Mouse (Mus musculus) adrenal gland, adult 18-20 months (tissue): Measurements from ENCODE around the gene Fam208a. TPM values are rescaled to one million over a fixed set of nuclear protein-coding genes. Genes with fewer than 3 reads are reported as not detected.

Source experiments
- DNase-seq, 2 experiments: peaks; one replicate each; pipeline ENCODE4 v3.0.0; 2021 to 2022; ENCODE audit warnings: low spot score in 2 of 2
- long read RNA-seq, 2 experiments: library from polyadenylated mRNA; stranded (forward); transcript quantifications; one replicate each; pipeline ENCODE4 v2.0.0; 2021
- total RNA-seq, 2 experiments: library from RNA; stranded (reverse); gene quantifications; 1 replicate in 1 of 2; 2 replicates in 1 of 2; pipeline ENCODE4 v1.2.3; 2021

Gene Fam208a
- 10 to 100 TPM; 16.8 to 17.1 TPM for total RNA-seq
- long read RNA-seq, experiment 1, partial matches to known transcripts = 2 of 3 reads
- long read RNA-seq, experiment 1, other reads (novel, unspliced or antisense) = 1 of 3 reads
- long read RNA-seq, experiment 2, partial matches to known transcripts = 6 of 6 reads
- long read RNA-seq, experiment 2, other reads (novel, unspliced or antisense) = 0 of 6 reads

- peak; percentile 88 to 90 for DNase-seq
These were observed at the start of gene Fam208a for GRCm38 (mm10) chr14:27428573-27428972. Fam208a (plus strand) TSS chr14:27428834.

- no peak for DNase-seq
These were observed 49.2 kb upstream of the Fam208a start for GRCm38 (mm10) chr14:27379404-27379803.

GRCm38 (mm10) chr14:27381459-27381858 lies 47.2 kb upstream of the Fam208a start:
- no peak for DNase-seq

GRCm38 (mm10) chr14:27383321-27383830 lies 45.3 kb upstream of the Fam208a start:
- no peak for DNase-seq

GRCm38 (mm10) chr14:27384143-27384542 lies 44.5 kb upstream of the Fam208a start:
- no peak for DNase-seq

- DNase-seq = no peak
These were observed 40.0 kb upstream of the Fam208a start for GRCm38 (mm10) chr14:27388616-27389015.

- no peak for DNase-seq
These were observed 38.9 kb upstream of the Fam208a start for GRCm38 (mm10) chr14:27389722-27390121.

GRCm38 (mm10) chr14:27390663-27391062 lies 38.0 kb upstream of the Fam208a start:
- DNase-seq = no peak

- no peak for DNase-seq
These were observed 36.8 kb upstream of the Fam208a start for GRCm38 (mm10) chr14:27391776-27392308.

GRCm38 (mm10) chr14:27392660-27393059 lies 36.0 kb upstream of the Fam208a start:
- no peak for DNase-seq

GRCm38 (mm10) chr14:27393806-27394205 lies 34.8 kb upstream of the Fam208a start:
- no peak for DNase-seq

GRCm38 (mm10) chr14:27396424-27396823 lies 32.2 kb upstream of the Fam208a start:
- DNase-seq = no peak

- no peak for DNase-seq
These were observed 31.1 kb upstream of the Fam208a start for GRCm38 (mm10) chr14:27397526-27397925.

- no peak for DNase-seq
These were observed 28.1 kb upstream of the Fam208a start for GRCm38 (mm10) chr14:27400495-27400894.

GRCm38 (mm10) chr14:27401717-27402278 lies 26.8 kb upstream of the Fam208a start:
- DNase-seq = no peak

- no peak for DNase-seq
These were observed 26.0 kb upstream of the Fam208a start for GRCm38 (mm10) chr14:27402332-27403250.

- DNase-seq = no peak
These were observed 23.2 kb upstream of the Fam208a start for GRCm38 (mm10) chr14:27405452-27405851.

- no peak for DNase-seq
These were observed 22.7 kb upstream of the Fam208a start for GRCm38 (mm10) chr14:27405947-27406346.

GRCm38 (mm10) chr14:27408240-27408639 lies 20.4 kb upstream of the Fam208a start:
- no peak for DNase-seq

- no peak for DNase-seq
These were observed 19.0 kb upstream of the Fam208a start for GRCm38 (mm10) chr14:27409662-27410061.

GRCm38 (mm10) chr14:27411492-27411891 lies 17.1 kb upstream of the Fam208a start:
- no peak for DNase-seq

GRCm38 (mm10) chr14:27412699-27413098 lies 15.9 kb upstream of the Fam208a start:
- DNase-seq = no peak
